Comparison of ENCODE assay signal across 31 mouse cellular contexts in genomic region chr14:11772736-11773135, GRCm38 (mm10).
"Had no signal": no experiment of that assay in that cellular context is flagged by ENCODE, and none has a peak within 500 bp of the region (broad histone marks: within the 10 kb centered on the region; RNA-seq: fewer than 3 reads in every experiment).

No protein-coding gene starts in this region.

- H3K4me3 ChIP-seq: limb, embryonic 10.5 days; limb, embryonic 12.5 days; limb, embryonic 13.5 days; limb, embryonic 15.5 days; liver, embryonic 12.5 days; liver, embryonic 13.5 days; liver, embryonic 15.5 days; lung, embryonic 15.5 days; megakaryocyte, embryonic 14.5 days; midbrain, embryonic 10.5 days; midbrain, embryonic 12.5 days; midbrain, embryonic 13.5 days; midbrain, embryonic 15.5 days; myocyte; neural tube, embryonic 12.5 days had no signal

- H3K27ac ChIP-seq: limb, embryonic 10.5 days; limb, embryonic 12.5 days; limb, embryonic 13.5 days; limb, embryonic 15.5 days; liver, embryonic 12.5 days; liver, embryonic 13.5 days; liver, embryonic 14.5 days; liver, embryonic 15.5 days; lung, embryonic 15.5 days; macrophage; midbrain, embryonic 10.5 days; midbrain, embryonic 12.5 days; midbrain, embryonic 13.5 days; midbrain, embryonic 15.5 days; neural tube, embryonic 12.5 days had no signal

- H3K9ac ChIP-seq: limb, embryonic 12.5 days; limb, embryonic 13.5 days; limb, embryonic 15.5 days; liver, embryonic 12.5 days; liver, embryonic 13.5 days; liver, embryonic 14.5 days; liver, embryonic 15.5 days; liver, postnatal 0 days; lung, embryonic 14.5 days; lung, embryonic 15.5 days; midbrain, embryonic 12.5 days; midbrain, embryonic 13.5 days; midbrain, embryonic 15.5 days; neural tube, embryonic 12.5 days had no signal

- ATAC-seq: liver, embryonic 12.5 days; liver, postnatal 0 days; lung, postnatal 0 days; midbrain, embryonic 13.5 days; midbrain, embryonic 15.5 days; midbrain, embryonic 16.5 days had no signal

- H3K36me3 ChIP-seq: limb, embryonic 10.5 days; limb, embryonic 12.5 days; limb, embryonic 13.5 days; limb, embryonic 15.5 days; liver, embryonic 12.5 days; liver, embryonic 13.5 days; liver, embryonic 15.5 days; lung, embryonic 15.5 days; midbrain, embryonic 10.5 days; midbrain, embryonic 12.5 days; midbrain, embryonic 13.5 days; midbrain, embryonic 15.5 days; neural tube, embryonic 12.5 days had no signal

- H3K4me1 ChIP-seq: liver, embryonic 15.5 days; megakaryocyte, embryonic 14.5 days had no signal

- H3K4me2 ChIP-seq: limb, embryonic 12.5 days; limb, embryonic 13.5 days; limb, embryonic 15.5 days; liver, embryonic 11.5 days; liver, embryonic 12.5 days; liver, embryonic 13.5 days; liver, embryonic 15.5 days; lung, embryonic 14.5 days; lung, embryonic 15.5 days; midbrain, embryonic 11.5 days; midbrain, embryonic 12.5 days; midbrain, embryonic 13.5 days; midbrain, embryonic 15.5 days; neural tube, embryonic 12.5 days had no signal

- H3K9me3 ChIP-seq: limb, embryonic 10.5 days; limb, embryonic 12.5 days; limb, embryonic 13.5 days; limb, embryonic 15.5 days; liver, embryonic 12.5 days; liver, embryonic 13.5 days; liver, embryonic 15.5 days; lung, embryonic 15.5 days; midbrain, embryonic 10.5 days; midbrain, embryonic 12.5 days; midbrain, embryonic 13.5 days; midbrain, embryonic 15.5 days; neural tube, embryonic 12.5 days had no signal

- DNase-seq: left cerebral cortex, postnatal 4 days; liver, embryonic 13.5 days; liver, postnatal 0 days; lung, adult 18-20 months; lung, adult 2 months; lung, embryonic 14.5 days; lung, postnatal 10 days; lung, postnatal 14 days; lung, postnatal 36 days; lung, postnatal 4 days; midbrain, embryonic 14.5 days had no signal

- H3K27me3 ChIP-seq: limb, embryonic 12.5 days; limb, embryonic 13.5 days; limb, embryonic 15.5 days; liver, embryonic 12.5 days; liver, embryonic 13.5 days; liver, embryonic 15.5 days; lung, embryonic 15.5 days; megakaryocyte, embryonic 14.5 days; midbrain, embryonic 12.5 days; midbrain, embryonic 13.5 days; midbrain, embryonic 15.5 days; neural tube, embryonic 12.5 days had no signal
